Mouse (Mus musculus): ENCODE results near the gene Defb48.

Defb48 gene

GRCm38 (mm10) chr14:62984410-62984809 lies at the start of gene Defb48:
TSS of gene Defb48 (minus strand) at chr14:62984510.
- DNase-seq = no peak

GRCm38 (mm10) chr14:63020524-63021156 lies 36.3 kb upstream of the Defb48 start:
- no peak for DNase-seq

GRCm38 (mm10) chr14:63014667-63015066 lies 30.4 kb upstream of the Defb48 start:
- no peak for DNase-seq

GRCm38 (mm10) chr14:63013082-63013481 lies 28.8 kb upstream of the Defb48 start:
- no peak for DNase-seq

- DNase-seq = no peak
Observed at GRCm38 (mm10) chr14:63011471-63011870, 27.2 kb upstream of the Defb48 start, which contains the start of gene Defb43. TSS of gene Defb43 (plus strand) at chr14:63011771.

- no peak for DNase-seq
Observed at GRCm38 (mm10) chr14:63002588-63002987, 18.3 kb upstream of the Defb48 start.

- DNase-seq = no peak
Observed at GRCm38 (mm10) chr14:62998977-62999376, 14.7 kb upstream of the Defb48 start.

- no peak for DNase-seq
Observed at GRCm38 (mm10) chr14:62997777-62998176, 13.5 kb upstream of the Defb48 start, which contains the start of gene Defb47. TSS of gene Defb47 (plus strand) at chr14:62998077.

GRCm38 (mm10) chr14:62991849-62992510 lies 7.7 kb upstream of the Defb48 start:
- DNase-seq = no peak

GRCm38 (mm10) chr14:62991271-62991670 lies 7.0 kb upstream of the Defb48 start:
- DNase-seq = no peak

- no peak for DNase-seq
Observed at GRCm38 (mm10) chr14:62979815-62980214, 4.5 kb downstream of the Defb48 start.

- DNase-seq = peak; percentile 74 to 82
Observed at GRCm38 (mm10) chr14:62975046-62975445, 9.3 kb downstream of the Defb48 start.

GRCm38 (mm10) chr14:62965811-62966520 lies 18.3 kb downstream of the Defb48 start:
- peak in 1 of 2 experiments; percentile 17 for DNase-seq

- DNase-seq = peak; percentile 15 to 33
Observed at GRCm38 (mm10) chr14:62965342-62965741, 19.0 kb downstream of the Defb48 start.

GRCm38 (mm10) chr14:62963632-62964031 lies 20.7 kb downstream of the Defb48 start:
- DNase-seq = no peak

GRCm38 (mm10) chr14:62956091-62956490 lies 28.2 kb downstream of the Defb48 start:
- DNase-seq = no peak

- no peak for DNase-seq
Observed at GRCm38 (mm10) chr14:62946794-62947193, 37.5 kb downstream of the Defb48 start.

- DNase-seq = no peak
Observed at GRCm38 (mm10) chr14:62940383-62941074, 43.8 kb downstream of the Defb48 start.

- peak in 1 of 2 experiments; percentile 38 for DNase-seq
Observed at GRCm38 (mm10) chr14:62939435-62939834, 44.9 kb downstream of the Defb48 start.

GRCm38 (mm10) chr14:62937675-62938074 lies 46.6 kb downstream of the Defb48 start:
- peak; percentile 37 to 45 for DNase-seq

GRCm38 (mm10) chr14:62936631-62937380 lies 47.5 kb downstream of the Defb48 start:
- no peak for DNase-seq

- DNase-seq = no peak
Observed at GRCm38 (mm10) chr14:62935361-62935760, 48.9 kb downstream of the Defb48 start.

Data from cerebellum, postnatal 25 days (tissue).